Mouse (Mus musculus) small intestine, adult 2 months (tissue): ENCODE results near the gene Mmrn2. TPM values are rescaled to one million over a fixed set of nuclear protein-coding genes. Genes with fewer than 3 reads are reported as not detected.
"Not testable (repeated sequence)": the region's sequence is repeated elsewhere in the genome, so short reads cannot be mapped to it uniquely, and the experiment has no call there.

Experiments used
- H3K27ac ChIP-seq: fragments of 200-500 bp; 2 replicates; pipeline ENCODE4 v1.5.1; 2012; ENCODE audit warnings: low read depth, low read length, control low read depth, inconsistent platforms; ENCODE audit not compliant: insufficient read depth
- H3K27me3 ChIP-seq: fragments of 200-500 bp; 2 replicates; pipeline ENCODE4 v1.6.1; 2012; ENCODE audit warnings: mild to moderate bottlenecking, moderate library complexity, low read length, inconsistent platforms; ENCODE audit not compliant: control insufficient read depth, insufficient read depth
- H3K36me3 ChIP-seq: fragments of 200-500 bp; 2 replicates; pipeline ENCODE4 v1.6.1; 2012; ENCODE audit warnings: mild to moderate bottlenecking, low read length, control low read depth, inconsistent platforms; ENCODE audit not compliant: control insufficient read depth, insufficient read depth
- H3K4me1 ChIP-seq: fragments of 200-500 bp; 2 replicates; pipeline ENCODE4 v1.6.1; 2012; ENCODE audit warnings: low read length, inconsistent platforms, mixed read lengths; ENCODE audit not compliant: control insufficient read depth, insufficient read depth, insufficient read length
- H3K4me3 ChIP-seq: fragments of 200-500 bp; 2 replicates; pipeline ENCODE4 v1.5.1; 2012; ENCODE audit warnings: low read depth, mild to moderate bottlenecking, control low read depth, inconsistent platforms, low read length, moderate library complexity
- CTCF ChIP-seq: fragments of 200-500 bp; IDR thresholded peaks from 2 replicates; pipeline ENCODE4 v1.5.1; 2012; ENCODE audit warnings: low read depth, mild to moderate bottlenecking, control low read depth, inconsistent platforms, low read length, moderate library complexity, mixed read lengths; ENCODE audit not compliant: insufficient replicate concordance, insufficient read length; ENCODE audit errors: extremely low read depth
- POLR2A ChIP-seq: fragments of 200-500 bp; IDR thresholded peaks from 2 replicates; pipeline ENCODE4 v1.6.1; 2012; ENCODE audit warnings: low read depth, mild to moderate bottlenecking, control low read depth, inconsistent platforms, low read length, moderate library complexity
- WGBS: fragments of 180-500 bp; shearing (Covaris S2); methylation state at CpG from one replicate; pipeline ENCODE4 v1.1.7; 2018; 5-methylcytosine and 5-hydroxymethylcytosine counted together
- polyA plus RNA-seq: library from polyadenylated mRNA; depleted of rRNA; stranded (reverse); fragments of >200 nt; gene quantifications from 2 replicates; pipeline ENCODE4 v1.2.3, GENCODE M21; 2012

The Mmrn2 gene
- polyA plus RNA-seq, 1 experiment = 5.5 TPM

DNA sequence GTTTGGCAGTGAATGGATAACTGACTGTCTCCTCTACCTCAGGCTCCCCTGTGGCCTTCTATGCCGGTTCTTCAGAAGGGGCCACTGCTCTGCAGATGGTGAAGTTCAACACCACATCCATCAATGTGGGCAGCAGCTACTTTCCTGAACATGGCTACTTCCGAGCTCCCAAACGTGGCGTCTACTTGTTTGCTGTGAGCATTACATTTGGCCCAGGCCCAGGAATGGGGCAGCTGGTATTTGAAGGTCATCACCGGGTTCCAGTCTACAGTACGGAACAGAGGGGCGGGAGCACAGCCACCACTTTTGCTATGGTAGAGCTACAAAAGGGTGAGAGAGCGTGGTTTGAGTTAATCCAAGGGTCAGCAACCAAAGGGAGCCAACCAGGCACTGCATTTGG, 27.6 kb downstream of the Mmrn2 start:
- TF ChIP-seq POLR2A = no peak; the same call in 1 of the 2 replicates
- TF ChIP-seq CTCF = no peak
- H3K4me1 ChIP-seq = no peaks in the 10 kb centered on the region
- H3K27ac ChIP-seq = no peak overlapping the region
- no peaks in the 10 kb centered on the region for H3K27me3 ChIP-seq
- 31% methylated on average over 8 of the region's 8 CpGs for WGBS
- H3K36me3 ChIP-seq = peaks cover 2% of the 10 kb centered on the region
- no peak overlapping the region for H3K4me3 ChIP-seq

DNA sequence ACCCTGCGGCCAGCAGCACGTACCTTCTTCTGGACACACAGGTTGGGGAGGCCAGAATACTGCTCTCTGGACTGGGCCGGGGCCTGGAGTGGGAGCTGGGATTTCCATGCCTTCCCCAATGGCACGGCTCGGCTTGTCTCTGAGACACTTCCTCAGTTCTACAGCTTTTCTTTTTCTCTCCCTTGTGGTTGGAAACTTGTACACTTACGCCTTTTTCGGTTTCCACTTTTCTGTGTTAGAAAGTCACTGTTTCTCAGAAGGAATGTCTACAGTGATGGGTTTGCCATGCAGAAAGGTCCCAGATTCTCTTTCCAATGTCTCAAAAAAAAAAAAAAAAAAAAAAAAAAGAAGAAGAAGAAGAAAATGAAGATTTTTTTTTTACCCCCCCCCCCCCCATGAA, 28.2 kb downstream of the Mmrn2 start:
- no peak overlapping the region for H3K27ac ChIP-seq
- H3K27me3 ChIP-seq = no peaks in the 10 kb centered on the region
- H3K4me1 ChIP-seq = no peaks in the 10 kb centered on the region
- TF ChIP-seq POLR2A = no peak
- TF ChIP-seq CTCF = no peak
- no peak overlapping the region for H3K4me3 ChIP-seq
- peaks cover 6% of the 10 kb centered on the region for H3K36me3 ChIP-seq
- 94% methylated on average over 7 of the region's 7 CpGs for WGBS

GRCm38 (mm10) chr14:34410716-34411115, 35.5 kb downstream of the Mmrn2 start:
- Histone ChIP-seq H3K36me3 (peaks cover 39% of the 10 kb centered on the region), H3K27ac (no peak overlapping the region), H3K4me1 (no peaks in the 10 kb centered on the region), H3K27me3 (no peaks in the 10 kb centered on the region), H3K4me3 (no peak overlapping the region)
- WGBS = 92% methylated on average over 6 of the region's 6 CpGs
- no peak for TF ChIP-seq CTCF
- no peak for TF ChIP-seq POLR2A

DNA sequence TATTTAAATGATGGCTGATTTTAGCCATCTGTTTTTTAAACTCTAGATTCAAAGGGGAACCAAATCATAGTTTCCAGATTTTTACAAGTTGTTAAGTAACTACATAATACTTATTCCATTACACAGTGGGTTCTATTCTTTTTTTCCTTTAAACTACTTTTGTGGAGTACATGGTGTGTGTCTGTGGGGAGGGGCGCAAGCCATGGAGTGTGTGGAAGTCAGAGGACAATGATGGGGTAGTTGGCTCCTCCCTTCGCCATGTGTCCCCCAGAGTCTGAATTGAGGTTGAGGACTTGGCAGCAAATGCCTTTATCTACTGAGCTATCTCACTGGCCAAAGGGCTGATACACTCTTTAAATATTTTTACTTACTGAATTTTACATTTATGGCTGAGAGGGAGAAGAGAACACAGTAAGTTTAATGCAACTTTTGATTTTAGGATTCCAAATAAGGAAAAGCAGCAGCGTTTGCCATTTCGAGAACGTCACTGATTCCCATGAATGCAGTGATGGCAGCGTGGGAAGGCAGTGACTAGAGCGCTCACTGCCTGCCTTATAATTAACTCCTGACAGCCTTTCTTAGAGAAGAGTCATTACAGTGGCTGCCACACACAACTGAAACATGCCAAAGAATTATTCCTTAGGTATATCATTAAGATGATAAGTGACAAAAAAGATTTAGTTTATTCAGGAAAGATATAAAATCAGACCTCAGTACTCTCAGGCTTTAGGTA, 37.1 kb downstream of the Mmrn2 start:
- 94% methylated on average over 7 of the region's 7 CpGs for WGBS
- no peak for TF ChIP-seq POLR2A
- no peak for TF ChIP-seq CTCF

GRCm38 (mm10) chr14:34416946-34417345, 41.7 kb downstream of the Mmrn2 start:
- not testable (repeated sequence) for H3K27ac ChIP-seq, H3K27me3 ChIP-seq, H3K4me3 ChIP-seq, H3K4me1 ChIP-seq
- 93% methylated on average over 4 of the region's 4 CpGs for WGBS
- H3K36me3 ChIP-seq = peaks cover 42% of the 10 kb centered on the region

More for the DNA sequence above, 37.1 kb downstream of the Mmrn2 start:
- H3K27me3 ChIP-seq = no peaks in the 10 kb centered on the region
- H3K4me3 ChIP-seq = no peak overlapping the region
- no peaks in the 10 kb centered on the region for H3K4me1 ChIP-seq
- H3K27ac ChIP-seq = no peak overlapping the region
- H3K36me3 ChIP-seq = peaks cover 43% of the 10 kb centered on the region

- Histone ChIP-seq H3K27ac (no peak overlapping the region), H3K27me3 (no peaks in the 10 kb centered on the region), H3K36me3 (peaks cover 42% of the 10 kb centered on the region), H3K4me3 (no peak overlapping the region), H3K4me1 (no peaks in the 10 kb centered on the region)
- TF ChIP-seq CTCF (no peak), POLR2A (no peak)
- WGBS = 87% methylated on average over 5 of the region's 5 CpGs
These were observed 42.2 kb downstream of the Mmrn2 start for GRCm38 (mm10) chr14:34417501-34417900.

DNA sequence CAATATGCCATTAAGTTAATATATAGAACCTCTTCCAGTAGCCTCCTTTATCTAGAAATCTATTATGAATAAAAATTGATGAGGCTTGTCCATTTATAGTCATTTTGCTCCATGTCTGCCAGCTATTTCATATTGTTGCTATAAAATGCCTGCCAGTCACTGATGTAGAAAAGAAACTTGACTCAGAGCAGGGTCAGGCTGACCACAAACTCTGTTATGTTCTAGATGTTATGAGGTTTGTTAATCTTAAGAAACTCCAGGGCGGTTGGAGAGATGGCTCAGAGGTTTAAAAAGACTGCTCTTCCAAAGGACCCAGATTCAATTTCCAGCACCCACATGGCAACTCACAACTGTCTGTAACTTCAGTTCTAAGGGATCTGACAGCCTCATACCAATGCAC, 45.8 kb downstream of the Mmrn2 start:
- WGBS = 86% methylated on average over 1 of the region's 1 CpGs
- Histone ChIP-seq H3K27ac (no peak overlapping the region), H3K36me3 (peaks cover 40% of the 10 kb centered on the region), H3K4me1 (no peaks in the 10 kb centered on the region), H3K4me3 (no peak overlapping the region), H3K27me3 (no peaks in the 10 kb centered on the region)
- no peak for TF ChIP-seq POLR2A
- TF ChIP-seq CTCF = no peak
